Mouse (Mus musculus) spleen, adult 2 months (tissue): ENCODE results near the gene Mrc2.

Experiments used
- CTCF ChIP-seq: fragments of 200-500 bp; IDR thresholded peaks from 2 replicates; pipeline ENCODE4 v1.5.1; 2011; ENCODE audit warnings: mild to moderate bottlenecking, inconsistent platforms; ENCODE audit not compliant: insufficient read depth, insufficient read length, insufficient replicate concordance; ENCODE audit errors: extremely low read depth
- POLR2A ChIP-seq: fragments of 200-500 bp; IDR thresholded peaks from 2 replicates; pipeline ENCODE4 v1.6.1; 2011; ENCODE audit warnings: low read depth, low read length, inconsistent platforms

GRCm38 (mm10) chr11:105385266-105385665 is 92.8 kb downstream of the Mrc2 start:
- no peak for TF ChIP-seq CTCF
- TF ChIP-seq POLR2A: no peak
